Mouse (Mus musculus): Measurements from ENCODE around the gene Zbtb41. TPM values are rescaled to one million over a fixed set of nuclear protein-coding genes. Genes with fewer than 3 reads are reported as not detected.
"Not testable (repeated sequence)": the region's sequence is repeated elsewhere in the genome, so short reads cannot be mapped to it uniquely, and the experiment has no call there.

Gene Zbtb41
- total RNA-seq (2021) = 10 to 100 TPM; 31.5 to 32.3 TPM
- long read RNA-seq, experiment 1, full-length matches to known transcripts = 1 of 7 reads
- long read RNA-seq, experiment 1, partial matches to known transcripts = 0 of 7 reads
- long read RNA-seq, experiment 1, other reads (novel, unspliced or antisense) = 6 of 7 reads
- long read RNA-seq, experiment 2, full-length matches to known transcripts = 3 of 11 reads
- long read RNA-seq, experiment 2, partial matches to known transcripts = 1 of 11 reads
- long read RNA-seq, experiment 2, other reads (novel, unspliced or antisense) = 7 of 11 reads

DNA sequence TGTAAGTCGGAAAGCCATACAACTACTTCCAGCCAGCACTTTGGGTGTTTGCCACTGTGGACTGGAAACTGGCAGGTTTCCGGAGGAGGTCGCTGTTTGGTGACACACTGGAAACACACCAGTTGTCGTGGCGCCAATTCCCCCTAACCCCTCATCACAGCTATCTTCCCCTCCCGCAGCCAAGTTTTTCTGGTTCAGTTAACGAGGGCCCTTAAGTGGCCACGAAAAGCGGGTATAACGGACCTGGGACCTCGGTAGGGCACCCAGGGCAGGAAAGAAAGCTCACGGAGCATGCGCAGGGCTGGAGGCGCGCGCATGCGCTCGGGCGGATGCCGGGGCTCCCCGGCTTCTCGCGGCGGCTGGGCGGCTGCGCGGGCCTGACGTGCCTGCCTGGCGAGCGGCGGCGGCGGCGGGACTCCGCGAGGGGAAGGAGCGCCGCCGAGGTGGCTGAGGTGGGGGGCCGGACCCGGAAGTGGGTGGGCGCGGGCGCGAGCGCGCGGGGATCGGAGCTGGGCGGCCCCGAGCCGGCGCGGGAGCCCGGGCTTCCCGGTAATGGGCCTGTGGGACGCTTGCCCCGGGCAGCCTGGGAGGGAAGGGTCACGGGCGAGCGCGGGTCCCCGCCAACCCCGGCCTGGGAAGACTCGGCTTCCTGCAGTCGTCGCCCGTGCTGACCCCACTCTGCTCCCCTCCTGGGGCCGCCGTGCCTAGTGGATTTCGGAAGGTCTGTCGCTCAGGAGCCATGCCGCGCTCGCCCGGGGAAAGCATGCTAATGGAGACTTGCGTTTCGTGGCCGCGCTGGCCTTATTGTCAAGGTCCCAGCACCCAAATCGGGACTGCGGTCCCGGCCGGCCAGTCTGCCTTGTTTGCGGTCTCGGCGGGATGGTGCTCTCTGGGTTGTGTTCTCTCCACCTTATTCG, at the start of gene Zbtb41:
TSS of gene Zbtb41 (plus strand) at position 414 of the 917 bp plus-strand sequence.
- peak; percentile 91 for DNase-seq

DNA sequence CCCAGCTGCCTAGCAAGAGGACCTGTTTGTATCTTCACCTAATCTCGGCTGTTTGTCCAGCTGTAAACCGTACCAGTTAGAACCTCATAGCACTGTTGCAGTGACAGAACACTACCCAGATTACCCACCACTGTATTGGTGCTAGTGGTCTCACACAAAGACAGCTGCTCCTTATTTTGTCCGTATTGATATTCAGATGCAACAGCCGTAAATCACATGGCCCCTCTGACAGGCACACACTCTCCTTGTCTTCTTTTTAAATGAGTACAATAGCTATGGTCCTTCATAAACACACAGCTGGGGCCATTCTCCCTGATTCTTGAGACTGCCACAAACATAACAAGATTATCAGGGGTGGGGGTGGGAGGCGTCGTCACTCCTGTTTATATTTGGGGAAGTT, 46.2 kb upstream of the Zbtb41 start:
- no peak for DNase-seq

DNA sequence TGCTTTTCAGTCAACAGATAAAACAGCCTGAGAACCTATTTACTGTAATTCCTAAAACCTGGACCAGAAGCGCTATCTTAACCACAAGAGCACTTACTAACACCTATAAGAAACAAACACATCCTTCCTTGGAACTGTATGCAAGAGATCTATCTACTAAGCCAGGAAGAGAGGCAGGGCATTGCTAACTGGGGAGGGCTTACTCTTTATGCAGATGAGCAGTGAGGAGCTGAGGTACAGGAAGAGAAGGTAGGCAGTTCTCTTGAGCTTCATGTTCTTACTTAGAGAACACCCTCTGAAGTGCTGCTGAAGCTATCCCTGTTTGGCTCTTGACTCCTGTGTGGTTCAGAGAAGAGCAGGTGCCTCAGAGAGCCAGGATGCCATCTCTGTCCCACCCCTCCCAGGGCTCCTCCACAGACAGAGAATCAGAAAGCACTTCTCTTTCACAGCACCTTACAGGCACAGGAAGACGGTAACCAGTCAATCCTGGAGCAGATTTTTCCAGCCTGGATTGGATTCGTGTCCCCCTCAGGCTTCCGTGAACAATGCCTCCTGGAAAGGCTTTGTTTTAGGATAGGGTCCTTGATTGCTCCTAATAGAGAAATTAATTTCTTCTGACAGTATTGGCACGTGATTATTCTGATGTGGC, 45.3 kb upstream of the Zbtb41 start, which contains the start of gene Crb1:
TSS of gene Crb1 (minus strand) at position 463 of the 649 bp plus-strand sequence.
- no peak for DNase-seq

DNA sequence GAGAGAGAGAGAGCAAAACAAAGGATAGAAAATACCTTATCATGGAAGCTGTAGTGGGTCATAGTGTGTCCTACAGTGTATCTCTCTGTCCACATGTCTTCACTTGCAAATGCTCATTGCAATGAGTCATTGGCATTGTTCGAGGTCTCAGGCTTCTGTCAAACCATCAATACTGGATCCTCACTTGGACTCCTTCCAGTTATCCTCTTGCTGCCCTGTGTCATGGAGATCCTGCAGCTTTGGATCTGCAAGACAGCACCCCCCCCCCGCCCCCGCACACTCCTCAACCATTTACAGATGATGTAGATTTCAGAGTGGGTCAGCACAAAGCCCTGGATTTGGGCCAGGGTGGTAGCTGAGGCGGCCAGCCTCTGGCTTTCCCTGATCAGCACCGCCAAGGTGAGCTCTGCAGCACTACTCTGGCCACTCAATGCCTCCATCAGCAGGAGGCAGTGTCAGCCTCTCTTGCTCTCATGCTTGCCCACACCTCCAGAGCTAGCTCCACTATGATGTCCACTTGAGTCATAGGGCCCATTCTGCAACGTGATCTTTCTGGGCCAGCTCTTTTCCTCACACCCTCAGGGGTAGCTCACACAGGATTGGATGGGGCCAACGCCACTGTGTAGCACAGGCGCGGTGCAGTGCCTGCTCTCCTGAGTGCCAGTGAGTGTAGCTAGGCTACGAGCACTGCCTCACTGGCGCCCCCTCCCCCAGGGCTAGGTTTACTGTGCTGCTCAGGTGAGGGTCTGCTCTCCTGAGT, 43.0 kb upstream of the Zbtb41 start:
- no peak for DNase-seq

DNA sequence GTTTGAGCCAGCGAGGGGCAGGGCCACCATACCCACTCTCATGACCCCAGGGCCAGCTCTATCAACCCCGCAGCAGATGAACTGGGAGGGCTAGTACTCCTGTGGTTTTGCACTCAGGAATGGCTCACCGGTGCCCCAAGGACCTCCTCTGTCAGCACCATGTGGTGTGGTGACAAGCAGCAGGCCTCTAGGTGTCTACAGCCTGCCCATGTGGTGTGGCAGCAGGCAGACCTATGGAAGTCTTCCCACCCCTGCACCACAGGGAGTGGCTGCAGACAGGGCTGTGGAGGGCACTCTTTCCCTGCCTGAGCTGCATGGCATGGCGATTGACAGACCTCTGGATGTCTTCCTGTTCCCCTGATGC, 42.5 kb upstream of the Zbtb41 start:
- no peak for DNase-seq

GRCm38 (mm10) chr1:139391747-139392146, 30.3 kb upstream of the Zbtb41 start:
- DNase-seq = no peak

DNA sequence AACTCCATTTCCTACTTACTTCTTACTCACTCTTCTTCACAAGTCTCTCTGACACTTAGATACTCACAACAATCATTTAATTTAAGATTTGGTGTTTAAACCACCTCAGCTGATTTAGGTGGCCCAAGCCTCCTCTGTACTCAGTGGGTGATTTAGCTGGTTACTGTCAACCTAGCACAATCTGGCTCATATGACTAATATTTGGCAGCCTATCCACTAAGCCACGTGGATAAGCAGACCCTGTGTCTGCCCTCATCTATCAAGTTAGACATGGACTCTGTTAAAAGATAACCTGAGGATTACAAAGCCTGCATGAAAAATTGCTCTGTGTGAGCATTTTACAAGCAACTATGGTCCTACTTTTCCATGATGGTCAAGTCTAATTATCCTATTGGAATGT, 25.5 kb upstream of the Zbtb41 start:
- no peak for DNase-seq

- no peak for DNase-seq
Observed at GRCm38 (mm10) chr1:139405766-139406165, 16.3 kb upstream of the Zbtb41 start.

DNA sequence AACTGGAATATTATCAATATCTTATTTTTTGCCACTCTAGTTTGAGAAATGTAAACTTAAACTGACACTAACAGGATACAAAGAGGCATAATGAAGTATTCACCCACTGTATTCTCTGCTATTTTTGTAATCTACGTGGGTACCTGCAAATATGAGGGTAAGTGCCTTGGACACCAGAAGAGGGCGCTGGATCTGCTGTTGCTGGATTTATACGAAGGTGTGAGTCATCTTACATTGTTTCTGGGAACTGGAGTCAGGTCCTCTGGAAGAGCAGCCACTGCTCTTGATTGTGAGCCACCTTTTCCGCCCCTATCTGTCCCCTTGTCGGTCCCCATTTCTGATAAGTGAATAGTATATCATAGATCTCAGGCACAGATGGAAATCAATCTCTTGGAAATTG, 14.4 kb upstream of the Zbtb41 start:
- no peak for DNase-seq

DNA sequence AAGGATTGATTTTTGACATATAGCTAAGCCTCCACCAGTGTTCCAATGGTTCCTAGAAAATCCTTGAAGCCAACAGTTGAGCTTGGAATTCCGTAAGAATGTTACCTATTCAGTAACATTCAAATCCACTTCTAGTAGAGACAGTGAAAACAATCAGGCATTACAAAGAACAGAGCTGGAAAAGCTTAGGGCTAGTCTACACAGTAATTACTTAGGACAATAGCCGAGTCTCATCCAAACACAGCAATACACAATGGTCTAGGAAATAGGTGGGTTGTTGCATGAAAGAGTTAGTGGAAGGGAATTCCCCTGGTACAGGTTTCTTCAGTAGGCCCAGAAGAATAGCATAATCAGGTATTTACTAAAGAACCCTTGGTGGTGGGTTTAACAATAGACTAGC, 9.7 kb upstream of the Zbtb41 start:
- DNase-seq = not testable (repeated sequence)

GRCm38 (mm10) chr1:139413465-139413864, 8.6 kb upstream of the Zbtb41 start:
- no peak for DNase-seq

DNA sequence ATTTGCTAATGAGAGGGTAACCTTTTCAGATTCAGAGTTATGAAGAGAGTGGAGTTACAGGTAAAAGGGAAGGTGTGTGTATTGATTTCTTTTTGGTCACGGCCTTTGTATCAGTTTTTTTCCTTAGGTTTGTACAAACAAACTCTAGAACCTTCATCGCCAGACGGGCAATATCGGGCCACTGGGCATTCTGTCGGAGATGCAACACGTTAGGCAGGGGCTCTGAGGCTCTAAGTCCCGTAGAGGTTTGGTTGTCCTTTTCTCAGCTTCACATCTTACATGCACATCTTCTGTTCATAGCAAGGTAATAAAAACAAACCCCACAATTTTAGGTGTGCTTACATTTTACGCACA, 590 bp upstream of the Zbtb41 start:
- no peak for DNase-seq

- DNase-seq = peak; percentile 25
Observed at GRCm38 (mm10) chr1:139422941-139423340, 853 bp downstream of the Zbtb41 start.

- no peak for DNase-seq
Observed at GRCm38 (mm10) chr1:139423931-139424330, 1.8 kb downstream of the Zbtb41 start.

DNA sequence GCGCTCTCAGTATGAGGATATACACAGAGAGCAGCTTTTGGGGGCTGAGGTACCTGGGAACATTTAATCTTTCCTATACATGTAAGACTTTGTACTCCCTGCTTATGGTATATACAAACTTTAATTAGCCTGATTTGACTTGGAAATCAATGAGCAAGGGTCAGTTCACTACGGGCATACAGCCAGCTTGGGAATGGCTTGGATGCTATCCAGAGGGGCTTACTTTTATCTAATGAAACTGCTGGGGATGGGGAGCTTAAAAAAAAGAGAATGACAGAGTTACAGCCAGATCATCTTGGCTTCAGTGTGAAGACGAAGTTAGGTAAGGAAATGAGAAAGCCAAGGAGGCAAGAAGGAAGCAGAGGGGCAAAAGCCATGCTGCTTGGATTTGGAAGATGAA, 2.9 kb downstream of the Zbtb41 start:
- DNase-seq = no peak

- peak; percentile 50 for DNase-seq
Observed at GRCm38 (mm10) chr1:139438373-139438772, 16.3 kb downstream of the Zbtb41 start.

DNA sequence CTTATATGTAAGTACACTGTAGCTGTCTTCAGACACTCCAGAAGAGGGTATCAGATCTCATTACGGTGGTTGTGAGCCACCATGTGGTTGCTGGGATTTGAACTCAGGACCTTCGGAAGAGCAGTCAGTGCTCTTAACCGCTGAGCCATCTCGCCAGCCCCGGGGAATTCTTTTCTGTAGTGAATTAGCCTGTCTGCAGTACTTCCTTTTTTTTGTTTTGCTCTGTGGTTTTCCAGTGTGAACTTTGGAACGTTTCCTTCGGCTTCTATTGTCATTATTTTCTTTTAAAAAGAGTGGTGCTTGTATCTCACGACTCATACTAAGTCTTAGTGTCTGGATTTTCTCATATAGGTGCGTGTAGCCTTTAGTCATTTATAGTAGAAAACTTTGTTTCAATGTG, 21.0 kb downstream of the Zbtb41 start:
- not testable (repeated sequence) for DNase-seq

DNA sequence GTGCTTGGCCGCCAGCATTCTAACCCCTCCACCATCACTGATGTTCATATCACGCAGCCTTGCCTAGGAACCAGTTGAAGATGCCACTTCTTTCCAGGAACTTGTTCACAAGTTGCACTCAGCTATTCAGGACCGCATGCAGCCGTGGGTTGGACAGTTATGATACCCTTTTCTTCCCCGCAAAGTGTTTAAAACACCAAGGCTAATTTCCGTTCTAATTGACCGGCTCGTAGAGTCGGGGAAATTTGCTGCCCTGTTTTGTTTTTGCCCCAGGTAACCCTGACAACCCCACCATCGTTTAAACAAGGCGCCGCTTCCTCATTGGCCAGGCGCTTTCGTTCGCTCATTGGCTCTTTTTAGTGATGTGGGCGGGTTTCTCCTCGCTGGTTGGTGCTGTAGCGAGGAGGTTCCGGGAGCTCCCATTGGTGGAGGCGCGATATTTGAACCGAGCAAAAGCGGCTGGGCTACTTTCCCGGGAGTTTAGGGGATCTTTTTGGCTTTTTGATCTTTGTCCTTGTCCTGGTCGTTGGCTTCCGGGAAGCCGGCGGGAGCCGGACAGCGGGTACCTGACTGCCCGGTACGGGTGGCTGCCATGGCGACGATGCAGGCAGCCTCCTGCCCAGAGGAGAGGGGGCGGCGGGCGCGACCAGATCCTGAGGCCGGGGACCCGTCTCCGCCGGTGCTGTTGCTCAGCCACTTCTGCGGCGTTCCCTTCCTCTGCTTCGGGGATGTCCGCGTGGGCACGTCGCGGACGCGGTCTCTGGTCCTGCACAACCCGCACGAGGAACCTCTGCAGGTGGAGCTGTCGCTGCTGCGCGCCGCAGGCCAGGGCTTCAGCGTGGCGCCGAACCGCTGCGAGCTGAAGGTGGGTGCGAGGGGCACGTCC, 32.5 kb downstream of the Zbtb41 start, which contains the start of gene Aspm:
TSS of gene Aspm (plus strand) at position 433 of the 886 bp plus-strand sequence.
- DNase-seq = peak; percentile 91

GRCm38 (mm10) chr1:139455226-139455869, 33.3 kb downstream of the Zbtb41 start:
- peak; percentile 16 for DNase-seq

DNA sequence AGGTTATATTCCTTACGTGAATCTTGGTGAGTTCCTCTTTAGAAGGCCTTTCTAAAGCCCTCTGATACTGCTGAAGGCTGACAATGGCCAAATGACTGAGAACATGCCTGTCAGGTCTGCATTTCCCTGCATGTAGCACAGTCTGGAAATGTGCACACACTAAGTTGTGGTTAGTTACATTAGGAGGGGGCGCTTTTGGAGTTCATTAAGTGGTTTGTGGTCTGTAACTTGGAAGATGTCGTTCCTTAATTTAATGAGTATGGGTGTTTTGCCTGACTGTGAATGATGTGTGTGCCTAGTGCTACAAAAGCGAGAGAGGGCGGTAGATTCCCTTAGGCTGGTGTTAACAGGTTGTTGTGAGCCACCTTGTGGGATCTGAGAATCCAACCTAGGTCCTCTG, 38.7 kb downstream of the Zbtb41 start:
- DNase-seq = no peak

- no peak for DNase-seq
Observed at GRCm38 (mm10) chr1:139465936-139466335, 43.8 kb downstream of the Zbtb41 start.

Measured in adrenal gland, postnatal 10 days (tissue).